Mouse (Mus musculus) mesoderm, embryonic 11.5 days (tissue): ENCODE data around the gene Fam216a.
"Not testable (repeated sequence)": the region's sequence is repeated elsewhere in the genome, so short reads cannot be mapped to it uniquely, and the experiment has no call there.

Experiments
- DNase-seq: peaks from one replicate; pipeline ENCODE4 v3.0.0-alpha.2; 2012; ENCODE audit warnings: low read depth, low spot score

The Fam216a gene

DNA sequence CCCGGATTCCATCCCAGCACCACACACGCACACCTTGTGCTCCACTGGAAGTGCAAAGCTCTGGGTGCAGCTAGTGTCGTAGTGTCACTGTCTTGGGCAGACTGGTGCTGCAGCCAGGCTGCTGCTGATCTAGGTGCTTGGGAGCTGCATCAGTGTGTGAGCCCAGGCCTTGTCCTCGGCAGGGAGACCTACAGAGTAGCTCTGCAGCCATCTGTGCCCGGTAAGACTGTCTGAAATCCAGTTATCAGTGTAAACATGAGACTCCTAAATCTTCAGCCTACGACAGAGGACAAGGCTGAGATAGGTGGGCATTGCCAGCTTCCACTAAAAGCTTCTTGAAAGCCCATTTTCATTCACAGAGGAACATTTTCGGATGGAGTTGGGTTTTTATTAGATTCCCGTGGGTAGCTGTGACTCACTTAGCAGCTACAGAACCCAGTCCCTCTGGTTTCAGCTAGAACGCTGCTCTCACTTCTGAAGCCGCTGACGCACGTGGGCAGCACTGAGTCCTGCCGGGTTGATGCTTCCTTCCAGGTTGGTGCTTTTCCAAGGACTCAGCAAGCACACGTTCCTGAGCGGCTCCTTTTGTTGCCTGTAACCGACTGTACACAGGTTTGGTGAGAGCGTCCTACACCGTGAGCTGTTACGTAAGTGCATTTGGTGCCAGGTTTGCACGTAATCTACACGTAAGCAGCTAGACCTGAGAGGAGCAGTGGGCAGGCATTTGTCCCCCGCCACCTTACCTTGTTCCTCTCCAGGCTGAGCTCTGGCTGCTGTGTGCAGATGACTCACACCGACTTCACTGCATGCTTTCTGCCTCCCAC lies 47.3 kb downstream of the Fam216a start:
- DNase-seq: no peak

DNA sequence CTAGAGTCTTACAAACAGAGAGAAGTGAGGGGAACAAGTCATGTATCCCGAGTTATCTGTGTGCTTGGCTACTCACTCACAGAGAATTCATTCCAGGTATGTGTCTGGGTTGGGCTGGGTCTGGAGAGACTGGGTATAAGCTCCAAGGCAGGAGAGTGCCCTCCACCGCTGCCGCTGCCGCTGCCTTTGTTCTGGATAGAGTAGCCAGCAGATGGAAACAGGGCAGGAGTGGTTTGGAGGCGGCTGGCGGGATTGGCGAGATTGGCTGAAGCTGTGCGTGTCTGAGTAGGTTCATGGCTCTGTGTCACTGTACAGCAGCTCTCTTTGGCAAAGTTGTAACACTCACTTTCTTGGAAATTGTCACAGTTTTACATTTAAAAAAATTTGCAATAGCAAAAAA lies 48.6 kb downstream of the Fam216a start:
- no peak for DNase-seq

DNA sequence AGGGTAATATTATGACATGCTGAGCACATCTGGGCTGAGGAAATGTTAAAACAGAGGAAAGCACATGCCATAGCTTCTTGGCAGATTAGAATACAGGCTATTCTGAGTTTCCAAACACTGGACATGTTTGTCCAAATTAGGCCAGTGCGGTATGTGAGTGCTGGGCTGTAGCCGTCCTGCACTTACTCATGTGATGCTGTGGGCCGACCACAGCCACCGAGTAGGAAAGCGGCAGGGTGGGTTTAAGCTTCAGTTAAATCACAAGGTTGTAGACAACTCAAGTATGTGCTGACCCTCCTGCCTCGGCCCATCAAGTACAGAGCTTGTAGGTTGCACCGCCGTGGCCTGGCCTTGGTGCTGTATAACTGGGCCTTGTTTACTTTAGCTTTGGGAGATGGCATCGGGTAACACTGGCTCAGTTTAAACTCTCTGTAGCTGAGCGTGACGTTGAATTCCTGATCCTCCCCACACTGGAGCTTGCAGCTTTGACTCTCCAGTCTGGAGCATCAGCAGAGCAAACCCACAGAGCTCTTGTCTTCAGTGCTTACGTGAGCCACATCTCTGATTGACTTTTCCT lies 51.9 kb downstream of the Fam216a start:
- no peak for DNase-seq

DNA sequence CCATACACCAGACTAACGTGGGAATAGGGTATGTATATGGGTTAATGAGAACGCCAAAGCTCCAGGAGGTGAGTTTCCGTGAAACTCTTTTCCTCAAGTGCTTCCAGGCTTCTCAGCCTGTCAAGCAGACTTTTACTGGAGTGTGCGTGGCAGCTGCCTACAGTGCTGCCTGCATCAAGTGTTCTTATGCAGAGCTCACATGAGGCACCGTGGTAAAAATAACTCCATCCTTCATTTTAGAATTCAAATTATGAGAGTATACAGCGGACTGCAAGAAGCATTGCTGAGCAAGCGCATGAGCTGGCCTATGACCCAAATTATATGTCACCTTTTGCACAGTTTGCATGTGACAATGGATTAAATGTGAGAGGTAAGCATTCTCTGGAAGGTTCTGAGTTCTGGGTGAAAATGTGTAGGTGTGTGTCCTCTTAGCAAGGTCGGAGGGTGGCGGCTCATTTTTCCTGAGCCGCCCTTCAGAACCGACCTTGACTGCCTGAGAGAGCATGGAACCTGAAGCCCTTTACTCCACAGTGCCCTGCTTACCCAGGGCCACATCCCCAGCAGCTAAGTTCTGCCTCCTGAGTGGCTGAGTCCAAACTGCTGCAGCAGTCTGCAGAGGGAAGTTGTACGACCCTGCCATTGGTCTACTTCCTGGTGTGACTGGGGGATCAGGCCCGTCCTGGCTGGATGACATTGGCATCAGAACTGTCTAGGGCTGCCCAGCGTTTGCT lies 52.5 kb downstream of the Fam216a start:
- no peak for DNase-seq

DNA sequence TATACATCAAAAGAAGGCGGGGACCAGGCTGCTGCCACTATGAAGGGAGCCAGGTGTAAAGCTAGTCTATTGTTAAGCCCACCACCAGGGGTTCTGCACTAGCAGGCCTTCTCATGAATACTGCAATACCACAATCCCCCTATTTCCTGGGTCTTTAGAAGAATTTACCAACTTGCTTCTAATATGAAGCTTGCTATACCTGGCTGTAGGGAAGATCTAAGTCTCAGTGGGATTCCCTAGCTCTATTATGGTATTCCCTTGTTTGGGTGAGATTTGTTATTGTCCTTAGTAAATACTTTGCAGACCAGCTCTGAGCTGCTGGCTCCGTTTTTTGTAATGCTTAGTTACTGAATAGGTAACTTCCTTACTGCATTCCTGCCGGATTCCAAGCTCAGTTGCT lies 53.2 kb downstream of the Fam216a start:
- DNase-seq: not testable (repeated sequence)

DNA sequence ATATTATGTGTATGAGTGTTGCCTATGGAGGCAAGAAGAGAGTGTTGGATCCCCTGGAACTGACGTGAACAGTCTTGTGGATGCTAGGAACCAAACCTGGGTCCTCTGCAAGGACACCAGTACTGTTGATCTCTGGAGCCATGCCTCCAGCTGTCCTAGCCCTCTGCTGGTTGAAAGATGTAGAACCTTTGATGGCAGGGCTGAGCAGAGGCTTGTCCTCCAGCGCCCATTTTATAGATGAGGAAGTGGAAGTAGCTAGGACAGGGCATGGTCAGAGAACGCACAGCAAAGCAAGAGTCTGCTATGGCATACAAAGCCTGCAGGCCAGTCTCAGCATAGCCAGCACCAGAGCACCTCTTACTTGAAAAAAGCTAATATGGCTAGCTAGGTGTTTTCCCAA lies 54.1 kb downstream of the Fam216a start:
- DNase-seq: no peak

DNA sequence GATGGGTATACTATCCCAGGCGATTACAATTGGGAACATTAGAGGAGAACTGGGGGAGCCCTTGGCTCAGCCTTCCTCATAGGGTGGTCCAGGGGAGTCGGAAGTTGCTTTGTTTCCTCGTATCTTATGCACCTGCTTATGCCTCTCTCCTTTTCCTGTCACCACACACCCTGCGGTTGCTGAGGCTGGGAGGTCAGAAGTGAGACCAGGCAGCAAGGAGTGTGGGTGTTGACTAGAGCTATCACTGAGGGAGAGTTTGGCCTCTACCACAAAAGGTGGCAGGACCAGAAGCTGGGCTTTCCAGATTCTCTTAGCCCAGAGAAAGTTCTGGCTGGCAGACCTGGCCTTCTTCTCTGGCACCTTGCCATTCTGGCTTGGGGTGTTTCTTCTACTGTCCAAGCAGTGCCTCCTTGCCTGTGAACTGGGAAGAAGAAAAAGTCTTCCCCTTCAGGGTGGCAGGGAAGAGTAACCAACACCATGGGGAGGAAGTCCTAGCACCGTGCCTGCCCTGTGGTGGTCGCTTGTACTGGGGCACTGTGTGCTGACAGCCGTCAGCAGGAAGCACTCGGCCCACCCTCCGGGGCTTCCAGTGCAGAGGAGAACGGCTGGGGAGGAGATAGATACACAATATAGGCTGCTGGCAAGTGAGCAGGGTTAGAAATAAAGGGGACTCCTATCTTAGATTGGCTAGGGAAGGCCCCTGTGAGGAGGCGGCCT lies 54.7 kb downstream of the Fam216a start:
- no peak for DNase-seq

DNA sequence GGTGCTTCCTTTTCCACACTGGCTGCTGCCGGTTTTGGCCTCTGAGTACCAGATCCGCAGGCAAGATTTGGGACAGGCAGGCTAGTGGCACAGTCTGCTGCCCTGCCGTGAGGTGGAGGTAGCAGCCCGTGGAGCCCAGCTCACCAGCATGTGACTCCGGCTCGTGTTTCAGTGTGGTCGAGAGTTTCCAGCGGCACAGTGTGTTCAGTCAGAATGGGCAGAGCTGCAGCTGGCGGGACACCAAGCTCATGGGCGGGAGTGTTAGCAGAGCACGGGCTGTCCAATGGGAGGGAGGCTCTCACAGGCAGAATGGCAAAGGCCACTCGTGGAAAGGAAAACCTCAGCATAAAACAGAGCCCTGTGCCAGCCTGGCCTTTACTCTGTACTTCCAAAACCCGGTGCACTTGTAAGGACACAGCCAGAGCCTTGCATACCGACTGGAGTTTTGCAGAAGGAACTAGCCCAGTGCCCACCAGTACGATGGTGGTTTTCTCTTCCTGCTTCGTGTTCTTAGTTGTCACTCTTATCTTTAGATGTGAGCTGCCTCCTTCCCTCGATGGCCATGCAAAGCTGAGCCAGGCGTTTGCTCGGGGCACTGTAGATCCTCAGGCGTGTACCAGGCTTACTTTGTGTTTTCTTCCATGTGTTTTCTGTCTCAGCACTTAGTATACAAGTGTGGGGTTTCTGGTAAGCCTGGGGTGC lies 57.0 kb downstream of the Fam216a start:
- DNase-seq: no peak
